Mouse (Mus musculus) intestine, postnatal 0 days (tissue): ENCODE results near the gene Gcg. TPM values are rescaled to one million over a fixed set of nuclear protein-coding genes. Genes with fewer than 3 reads are reported as not detected.

ENCODE experiments used
- ATAC-seq: fragments of 200-750 bp; cut with Nextera tagmentation; 2 replicates; pipeline ENCODE4 v1.8.0; 2017; ENCODE audit warnings: mild to moderate bottlenecking, moderate TSS enrichment, moderate library complexity
- H3K27ac ChIP-seq: fragments of 300-500 bp; sonication (generic); 2 replicates; pipeline ENCODE4 v1.5.1; 2014; ENCODE audit warnings: mild to moderate bottlenecking, low read depth, low read length, moderate library complexity
- H3K27me3 ChIP-seq: fragments of 300-500 bp; sonication (generic); replicated peaks from 2 replicates; pipeline ENCODE4 v1.6.1; 2014; ENCODE audit warnings: low read length, mixed read lengths; ENCODE audit not compliant: control insufficient read depth, insufficient read depth
- H3K36me3 ChIP-seq: fragments of 300-500 bp; sonication (generic); 2 replicates; pipeline ENCODE4 v1.6.1; 2014; ENCODE audit warnings: mild to moderate bottlenecking, moderate library complexity; ENCODE audit not compliant: control insufficient read depth, insufficient read depth
- H3K4me1 ChIP-seq: fragments of 300-500 bp; sonication (generic); replicated peaks from 2 replicates; pipeline ENCODE4 v1.6.1; 2014; ENCODE audit warnings: antibody characterized with exemption, low read length, mixed read lengths; ENCODE audit not compliant: control insufficient read depth, insufficient read depth
- H3K4me2 ChIP-seq: fragments of 300-500 bp; sonication (generic); replicated peaks from 2 replicates; pipeline ENCODE4 v1.6.1; 2014; ENCODE audit warnings: low read depth, mild to moderate bottlenecking, moderate library complexity
- H3K4me3 ChIP-seq: fragments of 300-500 bp; sonication (generic); 2 replicates; pipeline ENCODE4 v1.5.1; 2014; ENCODE audit warnings: low read depth, low read length
- H3K9ac ChIP-seq: fragments of 300-500 bp; sonication (generic); 2 replicates; pipeline ENCODE4 v1.6.1; 2014; ENCODE audit warnings: mild to moderate bottlenecking, low read depth, low read length
- H3K9me3 ChIP-seq: fragments of 300-500 bp; sonication (generic); 2 replicates; pipeline ENCODE4 v1.6.1; 2016; ENCODE audit warnings: mixed run types; ENCODE audit not compliant: control insufficient read depth
- CTCF ChIP-seq: sonication (generic); IDR thresholded peaks from 2 replicates; pipeline ENCODE4 v1.5.1; 2016; ENCODE audit warnings: low read depth, mild to moderate bottlenecking, control low read depth, antibody characterized with exemption, moderate library complexity
- WGBS: fragments of 180-500 bp; shearing (Covaris S2); extraction: QIAGEN DNeasy Blood & Tissue Kit; methylation state at CpG from one replicate; pipeline ENCODE4 v1.1.7; 2014; 5-methylcytosine and 5-hydroxymethylcytosine counted together
- polyA plus RNA-seq: library from polyadenylated mRNA; unstranded; fragments of >200 nt; fragmentation: Nextera tagmentation; extraction: Ambion mirVana; gene quantifications from 2 replicates; pipeline ENCODE4 v1.2.1, GENCODE M21; 2015

Gcg gene
- polyA plus RNA-seq, 1 experiment from 2014 or later: 48.5 TPM

DNA sequence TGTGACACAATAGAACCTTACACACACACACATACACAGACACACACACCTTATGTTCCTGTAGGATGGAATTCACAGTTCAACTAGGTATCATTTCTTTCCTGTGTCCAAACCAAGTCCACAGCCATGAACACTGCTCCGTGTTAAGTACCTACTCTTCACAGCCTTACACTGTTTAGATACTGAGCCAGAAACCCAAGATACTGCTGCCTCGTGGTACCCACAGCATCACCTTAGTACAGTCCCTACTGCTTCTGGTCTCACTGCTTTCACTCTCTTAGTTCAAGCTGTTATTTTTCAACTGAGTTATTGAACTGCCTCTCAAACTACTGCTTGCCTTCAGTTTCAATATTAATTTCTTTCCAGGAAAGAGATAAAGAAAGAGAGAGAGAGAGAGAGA lies 20.2 kb downstream of the Gcg start:
- H3K9me3 ChIP-seq: no peaks in the 10 kb centered on the region
- no peaks in the 10 kb centered on the region for H3K4me1 ChIP-seq
- WGBS: 80% methylated on average over 2 of the region's 2 CpGs
- no peak for TF ChIP-seq CTCF
- no peaks in the 10 kb centered on the region for H3K36me3 ChIP-seq
- H3K27me3 ChIP-seq: no peaks in the 10 kb centered on the region
- H3K27ac ChIP-seq: no peak overlapping the region
- no peak overlapping the region for H3K4me3 ChIP-seq
- no peak for ATAC-seq
- H3K4me2 ChIP-seq: no peak overlapping the region
- no peak overlapping the region for H3K9ac ChIP-seq

DNA sequence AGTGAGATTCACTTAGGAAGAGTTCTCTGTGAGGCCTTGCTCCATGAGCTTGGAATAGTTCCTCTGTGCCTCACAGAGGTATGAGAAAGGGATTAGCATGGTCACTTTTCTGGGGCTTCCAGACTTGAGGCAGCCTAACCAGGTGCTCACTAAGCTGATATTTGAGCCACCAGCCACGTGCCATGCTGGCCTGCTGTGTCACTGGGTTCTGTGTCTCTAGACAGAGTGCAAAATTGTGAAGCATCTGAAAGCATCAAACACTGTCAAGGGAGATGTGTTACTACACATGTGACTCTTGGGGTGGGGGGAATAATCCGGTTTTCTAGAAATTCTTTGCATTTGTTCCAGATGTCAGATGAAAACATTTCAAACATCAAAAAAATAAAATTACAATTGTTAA lies 21.3 kb downstream of the Gcg start:
- H3K36me3 ChIP-seq: no peaks in the 10 kb centered on the region
- H3K27me3 ChIP-seq: no peaks in the 10 kb centered on the region
- TF ChIP-seq CTCF: no peak
- no peak for ATAC-seq
- no peak overlapping the region for H3K9ac ChIP-seq
- H3K27ac ChIP-seq: no peak overlapping the region
- no peak overlapping the region for H3K4me3 ChIP-seq
- H3K4me1 ChIP-seq: no peaks in the 10 kb centered on the region
- H3K9me3 ChIP-seq: no peaks in the 10 kb centered on the region
- 76% methylated on average over 2 of the region's 2 CpGs for WGBS
- H3K4me2 ChIP-seq: no peak overlapping the region

- no peaks in the 10 kb centered on the region for H3K27me3 ChIP-seq
- 75% methylated on average over 12 of the region's 12 CpGs for WGBS
- H3K4me3 ChIP-seq: no peak overlapping the region
- H3K27ac ChIP-seq: no peak overlapping the region
- no peak overlapping the region for H3K4me2 ChIP-seq
- ATAC-seq: no peak
- no peak overlapping the region for H3K9ac ChIP-seq
- no peaks in the 10 kb centered on the region for H3K4me1 ChIP-seq
- TF ChIP-seq CTCF: no peak
- H3K9me3 ChIP-seq: no peaks in the 10 kb centered on the region
- no peaks in the 10 kb centered on the region for H3K36me3 ChIP-seq
Measured at GRCm38 (mm10) chr2:62460815-62461450, 22.5 kb downstream of the Gcg start.

GRCm38 (mm10) chr2:62460231-62460710 lies 23.2 kb downstream of the Gcg start:
- TF ChIP-seq CTCF: no peak
- WGBS: 60% methylated on average over 7 of the region's 7 CpGs
- no peak overlapping the region for H3K4me2 ChIP-seq
- no peak overlapping the region for H3K27ac ChIP-seq
- no peak for ATAC-seq
- no peak overlapping the region for H3K9ac ChIP-seq
- H3K27me3 ChIP-seq: no peaks in the 10 kb centered on the region
- H3K36me3 ChIP-seq: no peaks in the 10 kb centered on the region
- H3K9me3 ChIP-seq: no peaks in the 10 kb centered on the region
- no peak overlapping the region for H3K4me3 ChIP-seq
- no peaks in the 10 kb centered on the region for H3K4me1 ChIP-seq

GRCm38 (mm10) chr2:62459241-62460174 lies 23.9 kb downstream of the Gcg start:
- H3K4me2 ChIP-seq: no peak overlapping the region
- no peaks in the 10 kb centered on the region for H3K4me1 ChIP-seq
- no peak overlapping the region for H3K4me3 ChIP-seq
- 54% methylated on average over 18 of the region's 18 CpGs for WGBS
- no peak for TF ChIP-seq CTCF
- no peaks in the 10 kb centered on the region for H3K36me3 ChIP-seq
- ATAC-seq: no peak
- no peaks in the 10 kb centered on the region for H3K27me3 ChIP-seq
- no peak overlapping the region for H3K9ac ChIP-seq
- no peak overlapping the region for H3K27ac ChIP-seq
- no peaks in the 10 kb centered on the region for H3K9me3 ChIP-seq

DNA sequence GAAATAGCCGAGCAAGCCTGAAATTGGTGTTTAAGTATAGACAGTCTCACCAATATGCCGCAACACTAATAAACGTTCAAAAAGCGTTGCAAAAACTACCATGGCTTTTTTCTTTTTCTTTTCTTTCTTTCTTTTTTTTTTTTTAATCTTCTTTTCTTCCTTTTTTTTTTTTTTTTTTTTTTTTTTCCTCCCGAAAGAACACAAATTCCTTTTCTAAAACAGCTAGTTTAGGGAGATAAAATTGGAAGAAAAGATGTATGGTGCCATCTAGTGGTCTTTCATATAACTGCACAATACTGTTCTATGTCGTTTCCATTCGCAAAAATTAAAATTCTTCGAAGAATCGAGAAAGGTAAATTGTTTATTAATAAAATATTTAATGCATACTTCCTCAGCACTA lies 25.4 kb downstream of the Gcg start:
- TF ChIP-seq CTCF: peak; percentile 69
- no peaks in the 10 kb centered on the region for H3K36me3 ChIP-seq
- no peaks in the 10 kb centered on the region for H3K4me1 ChIP-seq
- WGBS: 39% methylated on average over 9 of the region's 9 CpGs
- no peaks in the 10 kb centered on the region for H3K27me3 ChIP-seq
- ATAC-seq: no peak
- no peak overlapping the region for H3K4me3 ChIP-seq
- no peak overlapping the region for H3K4me2 ChIP-seq
- H3K9ac ChIP-seq: no peak overlapping the region
- H3K9me3 ChIP-seq: no peaks in the 10 kb centered on the region
- H3K27ac ChIP-seq: no peak overlapping the region
